Mouse (Mus musculus): Measurements from ENCODE around the gene Zfp13.

DNA sequence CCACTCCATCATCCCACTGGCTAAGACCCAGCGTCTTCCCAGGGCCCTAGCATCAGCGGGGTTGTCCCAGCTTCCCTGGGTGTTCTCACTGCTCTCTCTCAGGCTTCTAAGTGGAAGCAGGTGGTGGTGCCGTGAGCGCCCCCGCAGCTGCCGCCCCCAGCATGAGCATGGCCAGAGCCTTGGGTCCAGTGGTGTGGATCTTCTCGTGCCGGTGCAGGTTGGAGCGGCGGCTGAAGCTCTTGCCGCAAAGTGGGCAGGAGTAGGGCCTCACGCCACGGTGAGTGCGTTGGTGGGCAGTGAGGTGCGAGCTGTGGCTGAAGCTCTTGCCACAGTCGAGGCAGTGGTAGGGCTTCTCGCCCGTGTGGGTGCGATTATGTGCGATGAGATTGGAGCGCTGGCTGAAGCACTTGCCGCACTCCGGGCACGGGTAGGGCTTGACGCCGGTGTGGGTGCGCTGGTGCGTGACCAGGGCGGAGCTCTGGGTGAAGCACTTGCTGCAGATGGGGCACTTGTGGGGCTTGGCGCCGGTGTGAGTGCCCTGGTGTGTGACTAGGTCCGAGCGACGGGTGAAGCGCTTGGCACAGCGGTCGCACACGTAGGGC, 23.2 kb downstream of the Zfp13 start:
- TF ChIP-seq HCFC1 (IDR thresholded peaks at IDR 0.05; ENCODE audit: borderline replicate concordance, insufficient read depth, low read length) (no peak), ZNF384 (IDR thresholded peaks at IDR 0.05; ENCODE audit: low read depth, low read length) (no peak), CHD2 (IDR thresholded peaks at IDR 0.05; ENCODE audit: low read depth, low read length) (no peak), MAFK (IDR thresholded peaks at IDR 0.05; ENCODE audit: insufficient read depth, low read depth, low read length) (no peak), ZC3H11A (IDR thresholded peaks at IDR 0.05; ENCODE audit: borderline replicate concordance, low read depth, low read length) (no peak)
